Mouse (Mus musculus) midbrain, embryonic 14.5 days (tissue): ENCODE measurements around the gene Nkap. TPM values are rescaled to one million over a fixed set of nuclear protein-coding genes. Genes with fewer than 3 reads are reported as not detected.
A peak's percentile ranks its signal among the peaks of the same experiment; 100 is the strongest.
"Not testable (repeated sequence)": the region's sequence is repeated elsewhere in the genome, so short reads cannot be mapped to it uniquely, and the experiment has no call there.

ENCODE experiments used
- ATAC-seq: fragments of 200-750 bp; cut with Nextera tagmentation; 2 replicates; pipeline ENCODE4 v1.8.0; 2017; ENCODE audit warnings: moderate number of reproducible peaks, moderate library complexity; ENCODE audit not compliant: low FRiP score, low TSS enrichment
- DNase-seq: peaks from one replicate; pipeline ENCODE4 v3.0.0-alpha.2; 2015
- H3K27ac ChIP-seq: fragments of 300-500 bp; sonication (generic); replicated peaks from 2 replicates; pipeline ENCODE4 v1.5.1; 2014; ENCODE audit warnings: mild to moderate bottlenecking, low read depth, low read length, moderate library complexity
- H3K27me3 ChIP-seq: fragments of 300-500 bp; sonication (generic); 2 replicates; pipeline ENCODE4 v1.6.1; 2014; ENCODE audit warnings: low read length, control low read depth, mixed read lengths; ENCODE audit not compliant: control insufficient read depth, insufficient read depth
- H3K36me3 ChIP-seq: fragments of 300-500 bp; sonication (generic); 2 replicates; pipeline ENCODE4 v1.6.1; 2014; ENCODE audit warnings: low read length, control low read depth; ENCODE audit not compliant: control insufficient read depth, insufficient read depth
- H3K4me1 ChIP-seq: fragments of 300-500 bp; sonication (generic); 2 replicates; pipeline ENCODE4 v1.6.1; 2014; ENCODE audit warnings: mild to moderate bottlenecking, antibody characterized with exemption, low read length, control low read depth; ENCODE audit not compliant: control insufficient read depth, insufficient read depth
- H3K4me2 ChIP-seq: fragments of 300-500 bp; sonication (generic); 2 replicates; pipeline ENCODE4 v1.6.1; 2014; ENCODE audit warnings: mild to moderate bottlenecking, low read length, moderate library complexity
- H3K4me3 ChIP-seq: fragments of 300-500 bp; sonication (generic); replicated peaks from 2 replicates; pipeline ENCODE4 v1.5.1; 2014; ENCODE audit warnings: low read depth, low read length
- H3K9ac ChIP-seq: fragments of 300-500 bp; sonication (generic); replicated peaks from 2 replicates; pipeline ENCODE4 v1.6.1; 2014; ENCODE audit warnings: mild to moderate bottlenecking, low read length, moderate library complexity
- H3K9me3 ChIP-seq: fragments of 300-500 bp; sonication (generic); 2 replicates; pipeline ENCODE4 v1.6.1; 2016; ENCODE audit warnings: low read length, control low read depth, mixed read lengths; ENCODE audit not compliant: control insufficient read depth
- WGBS: fragments of 180-500 bp; shearing (Covaris S2); extraction: QIAGEN DNeasy Blood & Tissue Kit; methylation state at CpG from one replicate; pipeline ENCODE4 v1.1.7; 2014; 5-methylcytosine and 5-hydroxymethylcytosine counted together
- polyA plus RNA-seq: library from polyadenylated mRNA; unstranded; fragments of >200 nt; fragmentation: Nextera tagmentation; extraction: Ambion mirVana; gene quantifications from 2 replicates; pipeline ENCODE4 v1.2.1, GENCODE M21; 2014

Gene Nkap
- polyA plus RNA-seq = 27.1 and 29.4 TPM in 2 replicates

DNA sequence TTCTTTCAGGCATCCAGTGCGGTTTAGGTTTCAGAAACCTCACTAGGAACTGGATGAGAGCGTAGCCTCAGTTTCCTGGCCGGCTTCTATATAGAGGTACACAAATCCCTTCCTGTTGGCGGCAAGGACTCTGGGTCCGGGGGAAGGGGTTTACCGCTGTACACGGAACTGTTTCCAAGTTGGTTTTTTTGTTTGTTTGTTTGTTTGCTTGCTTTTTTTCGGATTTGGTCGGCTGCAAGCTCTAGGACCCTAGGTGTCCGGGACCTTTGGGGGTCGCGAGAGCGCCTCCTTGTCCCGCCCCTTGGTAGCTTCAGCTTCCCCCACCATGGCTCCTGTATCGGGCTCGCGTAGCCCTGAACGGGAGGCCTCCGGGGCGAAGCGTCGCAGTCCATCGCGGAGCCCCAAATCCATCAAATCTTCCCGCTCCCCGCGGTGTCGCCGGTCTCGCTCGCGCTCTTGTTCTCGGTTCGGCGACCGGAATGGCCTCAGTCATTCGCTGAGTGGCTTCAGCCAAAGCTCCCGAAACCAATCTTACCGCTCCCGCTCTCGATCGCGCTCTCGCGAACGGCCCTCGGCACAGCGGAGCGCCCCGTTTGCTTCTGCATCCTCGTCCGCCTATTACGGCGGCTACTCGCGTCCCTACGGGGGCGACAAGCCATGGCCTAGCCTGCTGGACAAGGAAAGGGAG lies at the start of gene Nkap:
Nkap (plus strand) TSS at position 125 of the 688 bp plus-strand sequence.
- H3K27me3 ChIP-seq = no peaks in the 10 kb centered on the region
- peak within 1 kb of the TSS; percentile 57 for H3K4me3 ChIP-seq
- H3K27ac ChIP-seq = peak within 1 kb of the TSS; percentile 67
- no peaks in the 10 kb centered on the region for H3K36me3 ChIP-seq
- peak within 1 kb of the TSS; percentile 68 for H3K9ac ChIP-seq
- ATAC-seq (peak; percentile 87), DNase-seq (peak; percentile 86)
- peaks cover 8% of the 10 kb centered on the region; the same call in 1 of the 2 replicates for H3K4me1 ChIP-seq
- peak within 1 kb of the TSS; percentile 55 for H3K4me2 ChIP-seq
- H3K9me3 ChIP-seq = no peaks in the 10 kb centered on the region
- 14% methylated on average over 58 of the region's 58 CpGs for WGBS

- 73% methylated on average over 3 of the region's 4 CpGs for WGBS
- not testable (repeated sequence) for ATAC-seq, H3K9ac ChIP-seq, H3K4me3 ChIP-seq, H3K27ac ChIP-seq, H3K9me3 ChIP-seq, H3K4me2 ChIP-seq, DNase-seq, H3K27me3 ChIP-seq, H3K4me1 ChIP-seq
- peaks cover 13% of the 10 kb centered on the region for H3K36me3 ChIP-seq
Measured at GRCm38 (mm10) chrX:37080345-37080744, 46.2 kb upstream of the Nkap start.

DNA sequence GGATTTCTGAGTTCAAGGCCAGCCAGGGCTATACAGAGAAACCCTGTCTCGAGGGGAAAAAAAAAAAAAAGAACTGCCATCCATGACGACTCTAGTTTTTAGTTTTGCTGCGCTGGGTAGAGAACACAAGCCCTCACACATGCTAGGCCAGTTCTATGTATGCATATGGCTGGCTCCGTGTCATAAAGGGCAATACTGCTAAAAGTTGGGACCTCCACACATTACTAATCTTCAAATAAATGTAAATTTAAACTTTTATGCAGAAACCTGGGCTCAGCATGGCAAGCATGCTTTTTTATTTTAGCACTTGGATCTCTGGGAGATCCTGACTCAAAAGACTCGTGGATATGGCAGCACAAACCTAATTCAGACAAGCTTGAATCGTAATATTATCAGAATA lies 45.4 kb upstream of the Nkap start:
- Histone ChIP-seq H3K9ac (no peak overlapping the region), H3K27ac (no peak overlapping the region), H3K36me3 (peaks cover 13% of the 10 kb centered on the region), H3K27me3 (no peaks in the 10 kb centered on the region), H3K4me2 (no peak overlapping the region), H3K4me3 (no peak overlapping the region), H3K9me3 (no peaks in the 10 kb centered on the region), H3K4me1 (peaks cover 4% of the 10 kb centered on the region; the same call in 1 of the 2 replicates)
- 62% methylated on average over 6 of the region's 6 CpGs for WGBS
- no peak for ATAC-seq
- DNase-seq = no peak

GRCm38 (mm10) chrX:37084318-37084926 lies 42.2 kb upstream of the Nkap start:
- 22% methylated on average over 19 of the region's 19 CpGs for WGBS
- ATAC-seq (peak; percentile 16), DNase-seq (peak; percentile 51)
- Histone ChIP-seq H3K27me3 (no peaks in the 10 kb centered on the region), H3K4me2 (peak overlapping the region; percentile 69), H3K9me3 (no peaks in the 10 kb centered on the region), H3K9ac (peak overlapping the region; percentile 63), H3K36me3 (peaks cover 13% of the 10 kb centered on the region), H3K4me3 (peak overlapping the region; percentile 53), H3K27ac (peak overlapping the region; percentile 83), H3K4me1 (peaks cover 4% of the 10 kb centered on the region; the same call in 1 of the 2 replicates)

DNA sequence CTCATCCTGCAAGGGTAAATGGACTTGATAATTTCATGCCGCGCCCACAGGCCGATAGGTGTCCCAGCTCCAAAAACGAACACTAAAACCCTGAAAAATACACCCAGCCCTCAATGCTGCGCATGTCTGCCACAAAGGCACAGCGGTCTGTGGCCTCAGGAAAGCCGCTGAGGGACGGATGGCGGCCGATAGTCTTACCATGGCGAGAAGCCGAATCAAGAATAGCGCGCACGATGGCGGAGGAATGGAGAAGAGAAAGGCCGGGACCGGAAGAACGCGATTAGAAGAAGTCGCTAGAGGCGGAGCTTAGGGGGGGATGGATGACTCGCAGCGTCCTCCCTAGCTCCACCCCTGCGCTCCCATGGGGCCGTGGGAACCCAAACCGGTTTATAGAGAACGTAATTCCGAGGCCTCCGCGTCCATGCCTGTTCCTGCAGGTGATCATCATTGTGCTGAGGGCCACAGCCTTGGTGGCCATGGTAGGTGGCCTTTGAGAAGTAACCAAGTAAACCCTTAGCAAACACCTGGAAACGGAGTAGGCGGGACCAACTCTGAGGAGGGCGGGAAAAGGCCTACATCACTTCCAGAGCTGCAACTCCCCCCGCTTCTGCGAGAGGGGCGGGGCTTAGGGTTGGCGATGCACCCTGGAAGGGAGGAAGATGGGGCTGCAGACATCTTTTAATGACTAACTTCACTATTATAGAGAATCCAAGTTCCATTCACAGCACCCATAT lies 41.5 kb upstream of the Nkap start, which contains the start of gene Rpl39:
Rpl39 (minus strand) TSS at position 476 of the 734 bp plus-strand sequence.
- Histone ChIP-seq H3K9me3 (no peaks in the 10 kb centered on the region), H3K36me3 (peaks cover 13% of the 10 kb centered on the region), H3K4me3 (peak within 1 kb of the TSS; percentile 53), H3K4me2 (peak within 1 kb of the TSS; percentile 69), H3K9ac (peak within 1 kb of the TSS; percentile 63), H3K4me1 (peaks cover 4% of the 10 kb centered on the region; the same call in 1 of the 2 replicates), H3K27ac (peak within 1 kb of the TSS; percentile 83), H3K27me3 (no peaks in the 10 kb centered on the region)
- DNase-seq (peak; percentile 95), ATAC-seq (peak; percentile 93)
- WGBS = 19% methylated on average over 38 of the region's 38 CpGs

- Histone ChIP-seq H3K4me1 (peaks cover 4% of the 10 kb centered on the region; the same call in 1 of the 2 replicates), H3K4me2 (peak overlapping the region; percentile 48), H3K4me3 (peak overlapping the region; percentile 53), H3K9ac (0 out of 2 replicates have a peak overlapping the region, but pooled peaks have one; percentile 23), H3K36me3 (peaks cover 13% of the 10 kb centered on the region), H3K27ac (peak overlapping the region; percentile 83), H3K27me3 (no peaks in the 10 kb centered on the region), H3K9me3 (no peaks in the 10 kb centered on the region)
- ATAC-seq (no peak; the same call in 1 of the 2 replicates), DNase-seq (no peak)
- 22% methylated on average over 9 of the region's 9 CpGs for whole genome bisulfite sequencing
Measured at GRCm38 (mm10) chrX:37085665-37086064, 40.9 kb upstream of the Nkap start.

DNA sequence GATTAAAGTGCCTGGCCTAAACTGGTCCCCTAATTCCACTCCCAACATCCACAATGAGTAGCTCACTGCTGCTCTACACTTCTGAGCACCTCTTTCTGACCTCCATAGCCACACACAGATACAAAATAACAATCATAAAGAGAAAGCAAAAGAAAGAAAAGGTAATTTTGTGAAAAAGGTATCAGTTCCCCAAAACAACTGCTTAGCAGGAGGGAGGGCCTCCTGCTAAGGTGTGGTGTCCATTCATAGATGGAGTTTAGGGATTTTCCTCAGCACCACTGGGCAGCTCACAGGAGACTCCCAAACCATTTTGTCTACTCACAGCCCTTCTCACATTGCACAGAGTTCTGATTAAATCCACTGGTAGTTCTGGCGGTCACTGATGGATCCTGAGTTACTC lies 37.8 kb upstream of the Nkap start:
- Histone ChIP-seq H3K4me1 (no peaks in the 10 kb centered on the region), H3K27me3 (no peaks in the 10 kb centered on the region), H3K27ac (no peak overlapping the region), H3K9ac (no peak overlapping the region), H3K36me3 (peaks cover 12% of the 10 kb centered on the region), H3K4me2 (no peak overlapping the region), H3K4me3 (no peak overlapping the region), H3K9me3 (no peaks in the 10 kb centered on the region)
- DNase-seq (no peak), ATAC-seq (no peak)
- 63% methylated on average over 1 of the region's 1 CpGs for WGBS

DNA sequence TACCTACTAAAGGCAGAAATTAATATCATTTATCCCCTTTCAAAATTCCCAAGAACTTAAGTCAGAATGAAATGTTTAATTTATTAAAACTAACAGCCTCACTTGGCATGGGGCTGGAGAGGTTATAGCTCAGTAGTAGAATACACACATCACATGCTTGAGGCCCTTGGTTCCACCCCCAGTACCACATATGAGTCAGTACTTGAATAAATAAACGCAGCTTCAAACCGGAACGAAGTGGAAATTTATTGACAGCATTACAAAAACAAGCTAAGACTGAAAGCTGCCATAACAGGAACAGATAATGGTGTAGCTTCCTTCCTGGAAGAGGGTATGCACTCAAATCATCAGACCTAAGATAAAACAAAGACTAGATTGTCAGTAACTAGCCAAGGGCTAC lies 35.1 kb upstream of the Nkap start:
- Histone ChIP-seq H3K9ac (no peak overlapping the region), H3K4me2 (no peak overlapping the region)
- 92% methylated on average over 3 of the region's 3 CpGs for WGBS

More for the DNA sequence above, 35.1 kb upstream of the Nkap start:
- Histone ChIP-seq H3K4me1 (no peaks in the 10 kb centered on the region), H3K9me3 (no peaks in the 10 kb centered on the region), H3K36me3 (peaks cover 24% of the 10 kb centered on the region), H3K4me3 (no peak overlapping the region), H3K27me3 (no peaks in the 10 kb centered on the region), H3K27ac (no peak overlapping the region)
- DNase-seq (no peak), ATAC-seq (no peak)
